Mouse (Mus musculus): ENCODE results near the gene Ctss.
"Not testable (repeated sequence)": the region's sequence is repeated elsewhere in the genome, so short reads cannot be mapped to it uniquely, and the experiment has no call there.

Gene Ctss

DNA sequence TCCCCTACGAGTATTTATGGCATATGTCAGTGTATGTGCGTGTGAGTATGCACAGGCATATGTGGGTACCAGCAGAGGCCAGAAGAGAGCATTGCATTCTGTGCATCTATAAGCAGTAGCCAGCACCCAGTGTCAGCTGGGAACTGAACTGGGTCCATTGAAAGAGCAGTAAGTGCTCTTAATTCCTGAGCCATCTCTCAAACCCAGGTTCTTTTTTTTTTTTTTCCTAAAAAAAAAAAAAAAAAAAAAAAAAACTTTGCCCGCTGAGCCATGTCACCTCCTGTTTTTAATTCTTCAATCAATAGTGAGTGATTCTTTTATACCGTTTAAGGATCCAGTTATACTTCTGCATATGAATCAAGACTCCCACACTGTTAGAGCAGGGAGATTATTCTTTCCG is 6.8 kb downstream of the Ctss start:
- no peak for DNase-seq (ENCODE audit: extremely low spot score)

DNA sequence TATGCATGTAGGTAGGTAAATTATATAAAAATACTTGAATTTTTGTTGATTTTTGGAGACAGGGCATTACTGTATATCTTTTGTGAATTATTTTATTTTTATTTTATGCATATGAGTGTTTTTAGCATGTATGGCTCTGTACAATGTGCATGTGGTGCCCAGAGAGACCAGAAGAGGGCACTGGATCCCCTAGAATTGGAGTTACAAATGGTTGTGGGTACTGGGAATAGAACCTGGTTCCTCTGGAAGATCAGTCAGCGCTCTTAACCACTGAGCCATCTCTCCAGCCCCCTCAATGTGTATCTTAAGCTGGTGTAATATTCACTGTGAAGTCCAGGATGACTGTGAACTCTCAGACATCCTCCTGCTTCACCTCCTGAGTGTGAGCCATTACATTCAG is 8.3 kb downstream of the Ctss start:
- no peak for DNase-seq (ENCODE audit: extremely low spot score)

GRCm38 (mm10) chr3:95538936-95539335 is 12.3 kb downstream of the Ctss start:
- DNase-seq (ENCODE audit: extremely low spot score): no peak

GRCm38 (mm10) chr3:95539837-95540236 is 13.3 kb downstream of the Ctss start:
- no peak for DNase-seq (ENCODE audit: extremely low spot score)

GRCm38 (mm10) chr3:95541186-95541585 is 14.6 kb downstream of the Ctss start:
- DNase-seq (ENCODE audit: extremely low spot score): not testable (repeated sequence)

DNA sequence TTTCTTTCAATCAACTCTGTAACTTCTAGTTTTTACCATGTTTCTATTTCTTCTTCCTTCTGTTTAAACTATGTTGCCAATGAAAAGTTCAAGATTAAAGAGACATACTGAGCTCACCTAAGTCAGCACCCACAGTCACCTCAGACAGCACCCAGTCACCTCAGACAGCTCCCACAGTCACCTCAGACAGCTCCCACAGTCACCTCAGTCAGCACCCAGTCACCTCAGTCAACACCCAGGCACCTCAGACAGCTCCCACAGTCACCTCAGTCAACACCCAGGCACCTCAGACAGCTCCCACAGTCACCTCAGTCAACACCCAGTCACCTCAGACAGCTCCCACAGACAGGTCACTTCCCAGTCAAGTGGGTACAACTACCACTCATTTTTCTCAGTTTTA is 15.6 kb downstream of the Ctss start:
- DNase-seq (ENCODE audit: extremely low spot score): no peak

GRCm38 (mm10) chr3:95542981-95543380 is 16.4 kb downstream of the Ctss start:
- no peak for DNase-seq (ENCODE audit: extremely low spot score)

DNA sequence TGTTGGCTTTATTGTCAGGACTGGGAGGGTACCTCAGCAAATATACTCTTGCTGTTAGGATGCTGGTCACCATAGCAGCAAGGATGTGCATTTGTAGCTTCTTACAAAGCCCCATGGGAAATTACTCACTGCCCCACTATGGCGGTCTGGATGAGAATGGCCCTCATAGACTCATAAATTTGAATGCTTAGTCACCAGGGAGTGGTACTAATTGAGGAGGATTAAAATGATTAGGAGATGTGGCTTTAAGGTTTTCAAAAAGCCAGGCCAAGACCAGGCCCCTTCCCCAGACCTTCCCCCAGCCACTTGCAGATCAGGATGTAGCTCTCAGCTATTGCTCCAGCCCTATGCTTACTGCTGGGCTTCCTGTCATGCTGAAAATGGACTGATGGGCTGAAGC is 23.6 kb downstream of the Ctss start:
- DNase-seq (ENCODE audit: extremely low spot score): no peak

GRCm38 (mm10) chr3:95553986-95554385 is 27.4 kb downstream of the Ctss start:
- DNase-seq (ENCODE audit: extremely low spot score): no peak

DNA sequence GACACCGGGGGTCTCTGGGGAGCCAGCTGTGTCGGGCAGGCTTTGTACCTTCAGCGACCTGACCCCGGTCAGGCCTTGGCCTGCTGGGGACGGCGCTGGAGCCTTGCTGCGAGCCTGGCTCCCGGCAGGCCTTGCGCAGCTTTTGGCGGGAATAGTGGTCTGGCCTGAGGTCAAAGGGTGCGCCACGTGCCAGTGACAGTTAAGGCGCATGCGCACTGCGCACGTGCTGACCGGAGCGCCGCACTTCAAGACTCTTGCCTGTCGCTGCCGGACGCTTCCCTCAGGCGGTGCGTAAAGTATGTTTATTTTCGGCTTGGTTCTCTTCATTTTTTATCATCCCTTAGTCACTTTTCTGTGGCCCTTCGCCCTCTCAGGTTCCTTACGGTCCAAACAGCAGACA is 32.9 kb downstream of the Ctss start, which contains the start of gene Hormad1:
Gene Hormad1 (plus strand): TSS at position 241 of the 400 bp plus-strand sequence.
- DNase-seq (ENCODE audit: extremely low spot score): no peak

DNA sequence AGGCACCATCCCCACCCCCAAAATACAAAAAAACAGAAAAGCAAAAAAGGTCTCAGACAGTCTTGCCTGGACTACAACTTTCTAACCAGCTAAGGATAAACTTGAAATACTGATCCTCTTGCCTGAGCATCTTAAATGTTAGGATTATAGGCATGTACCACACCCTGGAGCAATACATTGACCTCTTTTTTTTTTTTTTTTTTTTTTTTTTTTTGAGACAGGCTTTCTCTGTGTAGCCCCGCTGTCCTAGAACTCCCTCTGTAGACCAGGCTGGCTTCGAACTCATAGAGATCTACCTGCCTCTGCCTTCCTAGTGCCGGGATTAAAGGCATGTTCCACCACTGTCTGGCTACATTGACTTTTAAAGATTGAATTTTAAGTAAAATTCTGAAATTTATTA is 34.2 kb downstream of the Ctss start:
- no peak for DNase-seq (ENCODE audit: extremely low spot score)

GRCm38 (mm10) chr3:95561826-95562225 is 35.2 kb downstream of the Ctss start:
- no peak for DNase-seq (ENCODE audit: extremely low spot score)

DNA sequence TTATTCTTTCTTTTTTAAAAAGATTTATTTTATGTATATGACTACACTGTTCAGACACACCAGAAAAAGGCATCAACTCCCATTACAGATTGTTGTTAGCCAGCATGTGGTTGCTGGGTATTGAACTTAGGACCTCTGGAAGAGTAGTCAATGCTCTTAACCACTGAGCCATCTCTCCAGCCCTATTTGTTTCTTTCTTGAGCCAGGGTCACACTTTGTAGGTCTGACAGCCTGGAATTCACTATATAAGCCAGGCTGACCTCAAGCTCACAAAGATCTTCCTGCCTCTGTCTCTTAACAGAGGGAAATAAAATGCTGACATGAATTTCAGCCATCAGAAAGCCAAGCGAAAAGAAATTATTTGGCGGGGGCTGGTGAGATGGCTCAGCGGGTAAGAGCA is 43.0 kb downstream of the Ctss start:
- DNase-seq (ENCODE audit: extremely low spot score): no peak

GRCm38 (mm10) chr3:95587754-95588603 is 61.4 kb downstream of the Ctss start:
- DNase-seq (ENCODE audit: extremely low spot score): no peak

DNA sequence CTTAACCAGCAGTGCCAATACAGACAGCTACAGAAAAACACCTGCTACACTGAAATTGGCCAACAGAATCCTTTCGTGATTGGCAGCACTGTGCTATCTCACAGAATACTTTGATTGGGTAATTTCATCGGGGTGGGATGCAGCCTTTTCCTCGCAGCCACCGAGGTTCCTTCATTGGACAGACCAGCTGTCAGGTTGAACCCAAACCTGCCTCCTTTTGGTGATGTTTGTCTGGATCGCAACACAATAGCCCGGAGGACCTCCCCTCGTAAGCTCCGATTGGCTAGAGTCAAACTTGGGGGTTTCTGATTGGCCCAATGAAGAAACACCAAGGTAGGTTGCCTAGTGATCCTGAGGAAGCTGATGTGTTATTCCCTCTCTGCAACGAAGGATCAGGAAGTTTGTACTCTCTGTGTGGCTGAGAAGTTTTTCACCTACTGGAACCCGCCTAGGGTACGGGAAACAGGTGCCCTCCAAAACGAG is 62.1 kb downstream of the Ctss start, which contains the start of gene Golph3l:
Gene Golph3l (plus strand): TSS at position 331 of the 483 bp plus-strand sequence.
- peak; percentile 89 for DNase-seq (ENCODE audit: extremely low spot score)

DNA sequence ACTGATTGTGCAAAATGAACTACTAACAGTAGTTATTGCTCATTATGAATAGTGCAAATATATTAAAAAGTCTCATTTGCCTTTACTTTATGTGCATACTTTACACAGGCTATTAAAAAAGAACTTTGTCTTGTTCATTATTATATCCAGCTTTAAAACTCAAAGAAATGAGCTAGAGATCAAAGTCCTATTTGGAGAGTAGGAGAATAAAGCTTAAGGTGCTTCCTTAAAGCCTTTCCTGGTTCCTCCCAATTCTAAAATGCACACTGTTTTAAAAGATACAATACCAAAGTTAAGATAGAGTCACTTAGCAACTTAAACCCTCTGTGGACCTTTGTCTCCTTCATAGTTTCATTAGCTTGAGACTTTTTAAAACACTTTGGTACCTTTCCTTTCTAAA is 72.1 kb downstream of the Ctss start:
- DNase-seq (ENCODE audit: extremely low spot score): no peak

GRCm38 (mm10) chr3:95601287-95601686 is 74.7 kb downstream of the Ctss start:
- no peak for DNase-seq (ENCODE audit: extremely low spot score)

Data from embryo, embryonic 9.5 days (tissue).